Mouse (Mus musculus): ENCODE results near the gene Gm21983.

DNA sequence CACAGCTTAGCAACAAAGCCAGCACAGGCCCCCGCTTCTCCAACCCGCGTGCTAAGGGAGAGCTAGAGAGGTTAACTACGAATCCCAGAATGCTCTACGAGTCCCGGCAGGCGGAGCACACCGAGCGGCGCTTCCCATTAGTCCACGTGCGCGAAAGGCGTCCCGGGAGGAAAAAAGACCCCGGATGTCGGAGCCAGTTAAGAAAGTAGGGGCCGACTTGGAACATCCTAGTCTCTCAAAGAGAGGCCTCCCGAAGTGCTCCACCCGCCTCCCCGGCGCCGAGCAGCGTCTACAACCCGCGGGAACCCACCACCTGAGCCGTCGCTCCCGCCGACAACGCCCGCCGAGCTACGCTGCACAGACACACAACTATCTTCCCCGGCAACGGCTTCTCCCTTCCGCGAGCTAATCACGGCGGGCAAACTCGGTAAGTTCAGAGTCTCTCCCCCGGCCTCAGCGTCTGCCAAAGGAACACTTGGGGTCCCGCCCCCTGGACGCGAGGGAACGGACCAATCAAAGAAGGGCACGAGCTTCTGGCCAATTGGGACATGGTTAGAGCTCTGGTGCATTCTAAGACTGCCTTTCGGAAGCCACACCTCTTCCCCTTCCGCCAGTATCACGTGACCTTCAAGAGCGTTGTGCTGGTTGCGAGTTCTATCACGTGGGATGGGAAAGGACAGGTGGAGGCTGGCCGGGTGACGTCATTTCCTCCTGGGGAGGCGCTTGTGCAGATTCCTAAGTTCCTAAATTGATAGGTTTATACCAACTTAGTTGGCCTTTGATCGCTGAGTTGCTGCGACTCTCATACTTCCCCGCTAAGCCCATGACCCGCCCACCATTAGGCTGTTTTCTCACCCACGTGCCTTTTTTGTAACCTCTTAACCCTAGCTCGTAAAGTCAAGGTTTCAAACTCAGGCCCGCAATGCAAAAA is 15.1 kb upstream of the Gm21983 start, which contains the start of the genes BC024978 and Snrpa:
- peak; percentile 79 for TF ChIP-seq POLR2A (IDR thresholded peaks at IDR 0.05; ENCODE audit: control insufficient read depth, low read depth, low read length)
- no peak for TF ChIP-seq CTCF (IDR thresholded peaks at IDR 0.05; ENCODE audit: control insufficient read depth, insufficient read depth, insufficient replicate concordance, low read depth, low read length)

Measured in testis, adult 2 months (tissue).